Mouse (Mus musculus) CH12.LX (cell line): ENCODE data around the gene Rassf8. TPM values are rescaled to one million over a fixed set of nuclear protein-coding genes. Genes with fewer than 3 reads are reported as not detected.
A peak's percentile ranks its signal among the peaks of the same experiment; 100 is the strongest.

ENCODE experiments used
- DNase-seq: peaks from one replicate; pipeline ENCODE4 v3.0.0-alpha.2; 2013; ENCODE audit errors: extremely low read depth
- H3K27ac ChIP-seq: 2 replicates; pipeline ENCODE4 v1.5.1; 2012; ENCODE audit warnings: low read depth, mild to moderate bottlenecking, control low read depth, moderate library complexity; ENCODE audit not compliant: insufficient read depth
- H3K27me3 ChIP-seq: replicated peaks from 2 replicates; pipeline ENCODE3; 2012; ENCODE audit warnings: inconsistent platforms
- H3K36me3 ChIP-seq, 2 experiments: replicated peaks in 1 of 2; 2 replicates each; pipeline versions ENCODE3 to v1.6.1; 2012; ENCODE audit warnings: inconsistent platforms in 1 of 2, low read length in 1 of 2, mild to moderate bottlenecking in 1 of 2, mixed read lengths in 1 of 2, moderate library complexity in 1 of 2; ENCODE audit not compliant: control insufficient read depth in 1 of 2, insufficient read depth in 1 of 2
- H3K4me1 ChIP-seq, 2 experiments: 2 replicates each; pipeline ENCODE4 v1.6.1; 2012; ENCODE audit warnings: inconsistent platforms in 1 of 2, moderate library complexity in 1 of 2; ENCODE audit not compliant: insufficient read depth in 2 of 2, control insufficient read depth in 1 of 2
- H3K4me2 ChIP-seq: 2 replicates; pipeline ENCODE4 v1.6.1; 2012; ENCODE audit warnings: low read depth, mild to moderate bottlenecking, control low read depth; ENCODE audit not compliant: poor library complexity, insufficient read depth, severe bottlenecking
- H3K4me3 ChIP-seq, 3 experiments: fragments of 150-350 bp in 1 of 3; sonication (generic) in 1 of 3; replicated peaks in 1 of 3; 2 replicates each; pipeline versions ENCODE3 to v1.5.1; 2011 to 2012; ENCODE audit warnings: low read depth in 2 of 3, low read length in 2 of 3, mild to moderate bottlenecking in 2 of 3, moderate library complexity in 2 of 3, control low read depth in 1 of 3, improper control_type of control experiment in 1 of 3, inconsistent platforms in 1 of 3, mixed read lengths in 1 of 3; ENCODE audit not compliant: poor library complexity in 1 of 3
- H3K79me2 ChIP-seq: replicated peaks from 2 replicates; pipeline ENCODE4 v1.6.1; 2012; ENCODE audit warnings: mild to moderate bottlenecking, moderate library complexity; ENCODE audit not compliant: control insufficient read depth, poor library complexity, insufficient read depth, severe bottlenecking; ENCODE audit errors: extremely low read depth
- H3K9ac ChIP-seq: 2 replicates; pipeline ENCODE4 v1.6.1; 2012; ENCODE audit warnings: low read depth, mild to moderate bottlenecking, control low read depth, moderate library complexity; ENCODE audit not compliant: insufficient read depth
- H3K9me3 ChIP-seq: replicated peaks from 2 replicates; pipeline ENCODE3; 2012; ENCODE audit warnings: low read length, inconsistent platforms, mixed read lengths
- BHLHE40 ChIP-seq: IDR thresholded peaks from 2 replicates; pipeline ENCODE4 v1.6.1; 2011; ENCODE audit warnings: mild to moderate bottlenecking, low read depth, low read length, improper control_type of control experiment
- CHD1 ChIP-seq: IDR thresholded peaks from 2 replicates; pipeline ENCODE4 v1.6.1; 2012; ENCODE audit warnings: low read depth, low read length, improper control_type of control experiment, inconsistent platforms
- CTCF ChIP-seq, 2 experiments: IDR thresholded peaks in 1 of 2; conservative IDR thresholded peaks in 1 of 2; 2 replicates each; pipeline ENCODE4 v1.5.1; 2011 to 2012; ENCODE audit warnings: low read depth in 2 of 2, low read length in 2 of 2, improper control_type of control experiment in 1 of 2, inconsistent platforms in 1 of 2, mild to moderate bottlenecking in 1 of 2, moderate library complexity in 1 of 2
- ELF1 ChIP-seq: IDR thresholded peaks from 2 replicates; pipeline ENCODE4 v1.6.1; 2014; ENCODE audit warnings: low read depth, mild to moderate bottlenecking, inconsistent platforms, low read length, improper control_type of control experiment
- EP300 ChIP-seq: IDR thresholded peaks from 2 replicates; pipeline ENCODE4 v1.6.1; 2011; ENCODE audit warnings: low read length, improper control_type of control experiment
- ETS1 ChIP-seq: conservative IDR thresholded peaks from 2 replicates; pipeline ENCODE4 v1.6.1; 2012; ENCODE audit warnings: low read depth, mild to moderate bottlenecking, inconsistent platforms, low read length, improper control_type of control experiment, moderate library complexity
- HCFC1 ChIP-seq: IDR thresholded peaks from 2 replicates; pipeline ENCODE4 v1.6.1; 2012; ENCODE audit warnings: low read depth, mild to moderate bottlenecking, inconsistent platforms, low read length, improper control_type of control experiment
- JUN ChIP-seq: IDR thresholded peaks from 2 replicates; pipeline ENCODE4 v1.6.1; 2011; ENCODE audit warnings: low read depth, mild to moderate bottlenecking, low read length, improper control_type of control experiment, moderate library complexity; ENCODE audit not compliant: insufficient read depth
- MAZ ChIP-seq: IDR thresholded peaks from 2 replicates; pipeline ENCODE4 v1.6.1; 2012; ENCODE audit warnings: low read depth, mild to moderate bottlenecking, inconsistent platforms, low read length, improper control_type of control experiment, moderate library complexity
- MEF2A ChIP-seq: IDR thresholded peaks from 2 replicates; pipeline ENCODE4 v1.6.1; 2014; ENCODE audit warnings: low read depth, mild to moderate bottlenecking, inconsistent platforms, low read length, improper control_type of control experiment, borderline replicate concordance
- MXI1 ChIP-seq: IDR thresholded peaks from 2 replicates; pipeline ENCODE4 v1.6.1; 2011; ENCODE audit warnings: mild to moderate bottlenecking, low read depth, low read length, improper control_type of control experiment
- RAD21 ChIP-seq: IDR thresholded peaks from 2 replicates; pipeline ENCODE4 v1.6.1; 2011; ENCODE audit warnings: low read depth, mild to moderate bottlenecking, low read length, improper control_type of control experiment, moderate library complexity
- RCOR1 ChIP-seq: conservative IDR thresholded peaks from 2 replicates; pipeline ENCODE4 v1.6.1; 2012; ENCODE audit warnings: low read depth, mild to moderate bottlenecking, inconsistent platforms, low read length, improper control_type of control experiment
- SMC3 ChIP-seq: IDR thresholded peaks from 2 replicates; pipeline ENCODE4 v1.6.1; 2011; ENCODE audit warnings: low read depth, low read length, improper control_type of control experiment
- TCF12 ChIP-seq: IDR thresholded peaks from 2 replicates; pipeline ENCODE4 v1.6.1; 2014; ENCODE audit warnings: low read depth, mild to moderate bottlenecking, inconsistent platforms, low read length, improper control_type of control experiment
- UBTF ChIP-seq: IDR thresholded peaks from 2 replicates; pipeline ENCODE4 v1.6.1; 2012; ENCODE audit warnings: low read depth, mild to moderate bottlenecking, inconsistent platforms, low read length, improper control_type of control experiment, moderate library complexity
- ZC3H11A ChIP-seq: IDR thresholded peaks from 2 replicates; pipeline ENCODE4 v1.6.1; 2012; ENCODE audit warnings: low read depth, mild to moderate bottlenecking, inconsistent platforms, low read length, improper control_type of control experiment
- dilution Hi-C: fragments of 300-500 bp; cut with MboI; formaldehyde crosslinking; loops from 2 replicates; pipeline ENCODE4 v1.14.3; 2020; ENCODE audit warnings: low sequenced_read_pairs; ENCODE audit not compliant: extremely low pct_unique_long_range_greater_than_20kb, extremely low pct_ligation_motif_present
- in situ Hi-C: fragments of 300-500 bp; cut with MboI; formaldehyde crosslinking; loops from 3 replicates; pipeline ENCODE4 v1.14.3; 2019; ENCODE audit warnings: low sequenced_read_pairs, low pct_ligation_motif_present, low pct_unique_long_range_greater_than_20kb, mixed read lengths
- polyA plus RNA-seq: library from polyadenylated mRNA; unstranded; fragments of >175 nt; gene quantifications from 2 replicates; pipeline ENCODE4 v1.2.1, GENCODE M21; 2012; ENCODE audit warnings: low read depth; ENCODE audit not compliant: insufficient read length
- total RNA-seq, 2 experiments: library from RNA; depleted of rRNA; stranded (reverse); fragments of 300-350 nt in 1 of 2; fragments of >200 nt in 1 of 2; gene quantifications; 2 replicates each; pipeline ENCODE4 v1.2.3; 2012 to 2014

The Rassf8 gene
- total and polyA plus RNA-seq, 3 experiments, result 0.34 to 0.59 (median 0.48) TPM

DNA sequence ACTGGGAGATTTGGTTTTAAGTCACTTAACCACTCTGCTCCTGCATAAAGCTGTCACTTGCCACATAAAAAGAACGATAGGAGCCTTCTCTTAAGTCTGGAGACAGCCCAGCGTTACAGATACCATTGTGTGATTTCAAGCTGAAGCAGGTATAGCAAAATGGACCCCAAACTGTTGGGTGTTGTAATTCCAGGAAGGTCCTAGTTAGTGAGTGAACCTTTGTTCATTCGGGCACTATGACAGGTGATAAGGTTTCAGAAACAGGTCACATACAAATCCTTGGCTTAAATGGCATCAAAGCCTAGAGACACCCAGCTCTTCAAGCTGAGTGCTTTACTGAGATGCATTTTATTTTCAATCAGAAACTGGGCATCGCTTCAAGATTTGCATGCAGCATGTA, 16.5 kb downstream of the Rassf8 start:
- H3K79me2 ChIP-seq, result no peaks in the 10 kb centered on the region
- H3K27ac ChIP-seq, result no peak overlapping the region
- TF ChIP-seq BHLHE40 (no peak), HCFC1 (no peak), RCOR1 (no peak), ETS1 (no peak), UBTF (no peak), CHD1 (no peak), MEF2A (no peak), CTCF (conservative IDR thresholded peaks at IDR 0.05 in 1 of 2, IDR thresholded peaks at IDR 0.05 in 1 of 2; ENCODE audit: low read depth in 2 of 2, low read length in 2 of 2) (no peak), MXI1 (no peak), RAD21 (no peak), ELF1 (no peak), SMC3 (no peak), EP300 (no peak), JUN (no peak), MAZ (no peak), TCF12 (no peak), ZC3H11A (no peak)
- in situ Hi-C loops (no loop called here), dilution Hi-C loops (no loop called here)
- H3K27me3 ChIP-seq, result peaks cover 2% of the 10 kb centered on the region
- no peak overlapping the region for H3K4me2 ChIP-seq
- H3K4me1 ChIP-seq, result peaks cover 8 to 10% of the 10 kb centered on the region in 2 experiments
- H3K36me3 ChIP-seq, result no peaks in the 10 kb centered on the region
- no peak overlapping the region for H3K4me3 ChIP-seq
- no peak overlapping the region for H3K9ac ChIP-seq
- H3K9me3 ChIP-seq, result no peaks in the 10 kb centered on the region
- no peak for DNase-seq

DNA sequence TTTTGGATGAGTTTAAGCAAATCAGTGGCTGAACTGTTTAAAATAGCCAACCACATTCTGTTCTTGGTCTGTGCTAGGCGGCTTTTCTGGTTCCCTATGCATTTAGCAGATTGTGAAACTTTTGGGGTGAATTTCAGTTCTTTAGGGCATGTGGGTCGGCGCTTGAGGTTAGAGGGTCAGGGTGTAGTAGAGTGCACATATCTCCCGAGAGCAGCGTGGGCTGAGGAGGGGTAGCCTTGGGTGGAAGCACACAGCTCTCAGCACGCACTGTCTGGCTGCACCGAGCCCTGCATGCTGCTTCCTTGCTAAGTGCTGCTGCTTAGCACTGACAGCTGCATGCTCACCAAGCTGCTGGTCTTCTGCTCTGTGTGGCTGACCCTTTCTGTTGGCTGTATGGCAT, 18.5 kb downstream of the Rassf8 start:
- Histone ChIP-seq H3K9ac (no peak overlapping the region), H3K4me3 (peak overlapping the region in 1 of 3 experiments; percentile 22), H3K36me3 (no peaks in the 10 kb centered on the region), H3K27ac (no peak overlapping the region), H3K4me1 (peaks cover 8 to 10% of the 10 kb centered on the region in 2 experiments), H3K4me2 (peak overlapping the region; percentile 55), H3K9me3 (no peaks in the 10 kb centered on the region), H3K79me2 (no peaks in the 10 kb centered on the region), H3K27me3 (no peaks in the 10 kb centered on the region)
- dilution Hi-C loops, result no loop called here
- TF ChIP-seq CTCF (conservative IDR thresholded peaks at IDR 0.05 in 1 of 2, IDR thresholded peaks at IDR 0.05 in 1 of 2; ENCODE audit: low read depth in 2 of 2, low read length in 2 of 2) (no peak), MAZ (no peak)
- peak; percentile 25 for DNase-seq
- in situ Hi-C loops, result no loop called here
